Mouse (Mus musculus): ENCODE results near the gene Tff3. TPM values are rescaled to one million over a fixed set of nuclear protein-coding genes. Genes with fewer than 3 reads are reported as not detected.

Gene Tff3
- not detected for total RNA-seq (2021)
- long read RNA-seq, experiment 1, result 0 reads
- long read RNA-seq, experiment 2, result 0 reads

DNA sequence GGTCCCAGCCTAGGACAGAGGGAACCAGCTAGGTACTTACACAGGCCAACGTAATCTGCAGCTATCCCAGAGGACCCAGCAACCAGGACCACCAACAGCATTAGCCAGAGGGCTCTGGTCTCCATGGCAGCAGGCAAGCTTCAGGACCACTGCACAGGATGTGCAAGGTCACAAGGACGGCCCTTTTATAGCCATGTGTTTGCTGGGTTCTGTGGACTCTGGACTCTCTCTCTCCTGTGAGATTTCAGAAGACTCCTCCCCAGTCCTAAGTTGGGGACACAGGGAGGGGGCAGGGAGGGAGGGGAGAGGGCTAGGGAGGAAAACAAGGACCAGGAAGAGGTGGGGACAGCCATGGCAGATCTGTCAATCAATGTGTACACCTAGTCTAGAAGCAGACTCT lies at the start of gene Tff3:
Gene Tff3, minus strand, starts transcription at position 195 of the 400 bp plus-strand sequence.
- no peak for DNase-seq (ENCODE audit: low spot score)

DNA sequence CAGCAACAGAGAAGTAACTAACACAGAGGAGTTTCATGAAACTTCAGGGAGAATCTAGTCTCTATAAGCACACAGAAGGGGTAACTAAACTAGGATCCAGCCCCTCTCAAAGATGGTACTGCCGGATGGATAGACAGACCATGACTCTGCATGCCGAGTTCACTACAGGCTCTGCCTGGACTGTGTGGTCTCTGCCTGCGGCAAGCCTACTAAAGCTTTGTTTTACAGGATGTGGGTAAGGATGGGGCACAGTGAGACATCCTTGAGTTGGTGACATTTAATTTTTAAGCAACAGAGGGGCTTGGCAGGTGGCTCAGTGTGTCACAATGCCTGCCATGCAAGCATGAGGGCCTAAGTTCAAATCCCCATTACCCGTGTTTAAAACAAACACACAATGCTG lies 46.9 kb upstream of the Tff3 start:
- DNase-seq (ENCODE audit: low spot score), result no peak

DNA sequence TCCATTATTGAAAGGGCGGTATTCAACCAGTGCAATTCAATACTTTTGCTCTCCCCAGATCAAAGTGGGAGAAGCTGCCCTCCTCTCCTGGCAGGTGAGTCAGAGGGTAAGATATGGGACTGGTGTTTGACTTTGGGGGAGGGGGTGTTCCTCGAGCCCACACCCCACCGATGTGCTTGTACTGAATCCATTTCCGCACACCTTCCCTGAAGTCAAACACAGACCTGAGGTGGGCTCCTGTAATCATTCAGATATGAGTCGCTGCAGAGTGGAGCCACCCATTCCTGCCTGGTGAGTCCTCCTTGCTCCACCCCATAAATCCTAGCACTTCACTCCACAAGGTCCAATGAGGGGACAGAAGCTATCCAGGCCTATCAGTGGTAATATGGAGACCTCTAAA lies 40.4 kb upstream of the Tff3 start:
- no peak for DNase-seq (ENCODE audit: low spot score)

- no peak for DNase-seq (ENCODE audit: low spot score)
Measured at GRCm38 (mm10) chr17:31165127-31165526, 35.7 kb upstream of the Tff3 start, which contains the start of gene Tff1. Tff1 (minus strand) TSS chr17:31165277.

GRCm38 (mm10) chr17:31163821-31164220 lies 34.4 kb upstream of the Tff3 start:
- no peak for DNase-seq (ENCODE audit: low spot score)

DNA sequence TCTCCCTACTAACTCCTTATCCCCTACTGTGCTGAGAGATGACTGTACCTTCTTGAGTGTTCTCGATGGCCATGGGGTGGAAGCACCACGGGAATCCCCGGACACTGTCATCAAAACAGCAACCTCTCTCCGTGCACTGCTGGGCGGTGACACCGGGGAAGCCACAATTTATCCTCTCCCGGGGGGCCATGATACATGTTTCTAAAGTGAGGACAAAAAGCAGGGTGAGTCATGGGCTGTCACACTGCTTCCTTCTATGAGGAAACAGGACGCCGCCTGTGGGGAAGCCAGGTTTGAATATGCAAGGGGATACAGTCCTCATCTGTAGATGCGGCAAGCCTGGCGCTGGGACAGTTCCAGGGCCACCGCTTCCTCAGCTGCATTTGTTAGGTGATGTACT lies 33.2 kb upstream of the Tff3 start:
- DNase-seq (ENCODE audit: low spot score), result no peak

GRCm38 (mm10) chr17:31160291-31160690 lies 30.8 kb upstream of the Tff3 start:
- no peak for DNase-seq (ENCODE audit: low spot score)

DNA sequence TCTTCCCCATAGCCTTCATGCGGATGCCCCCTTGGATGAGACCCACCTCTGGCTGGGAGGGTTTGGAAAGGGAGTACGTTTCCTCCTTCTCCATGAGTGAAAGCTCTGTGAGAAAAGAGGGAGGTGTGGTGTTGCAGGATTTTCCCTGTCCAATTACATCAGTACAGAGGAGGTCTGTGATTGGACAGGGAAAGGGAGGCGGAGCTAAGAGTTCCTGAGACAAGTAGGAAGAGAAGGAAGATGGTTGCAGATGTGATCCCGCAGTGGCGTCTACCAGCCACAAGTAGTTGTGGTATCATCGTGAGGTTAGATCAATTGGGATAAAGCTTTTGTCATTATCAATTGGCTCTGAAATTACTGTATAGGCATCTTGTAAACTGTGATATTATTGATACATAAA lies 28.5 kb upstream of the Tff3 start:
- DNase-seq (ENCODE audit: low spot score), result no peak

- DNase-seq (ENCODE audit: low spot score), result no peak
Measured at GRCm38 (mm10) chr17:31153785-31154184, 24.3 kb upstream of the Tff3 start.

- DNase-seq (ENCODE audit: low spot score), result no peak
Measured at GRCm38 (mm10) chr17:31152966-31153499, 23.6 kb upstream of the Tff3 start.

GRCm38 (mm10) chr17:31152512-31152911 lies 23.1 kb upstream of the Tff3 start:
- no peak for DNase-seq (ENCODE audit: low spot score)

DNA sequence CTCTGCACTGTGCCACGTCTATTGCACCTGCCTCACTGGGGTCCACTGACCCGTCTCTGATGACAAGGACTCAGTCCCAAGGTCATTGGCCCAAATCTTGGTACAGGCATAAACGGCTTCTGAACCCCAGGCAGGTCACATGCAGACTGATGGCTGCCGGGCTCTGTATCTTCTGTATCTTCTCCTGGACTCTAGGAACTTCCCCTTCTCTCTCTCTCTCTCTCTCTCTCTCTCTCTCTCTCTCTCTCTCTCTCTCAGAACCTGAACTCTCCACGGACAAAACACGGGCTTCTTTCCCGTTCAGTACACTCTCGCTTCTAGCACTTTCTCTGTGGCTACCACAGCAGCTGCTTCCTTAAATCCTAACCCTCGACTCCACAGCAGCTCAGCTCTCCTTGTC lies 16.6 kb upstream of the Tff3 start:
- DNase-seq (ENCODE audit: low spot score), result no peak

DNA sequence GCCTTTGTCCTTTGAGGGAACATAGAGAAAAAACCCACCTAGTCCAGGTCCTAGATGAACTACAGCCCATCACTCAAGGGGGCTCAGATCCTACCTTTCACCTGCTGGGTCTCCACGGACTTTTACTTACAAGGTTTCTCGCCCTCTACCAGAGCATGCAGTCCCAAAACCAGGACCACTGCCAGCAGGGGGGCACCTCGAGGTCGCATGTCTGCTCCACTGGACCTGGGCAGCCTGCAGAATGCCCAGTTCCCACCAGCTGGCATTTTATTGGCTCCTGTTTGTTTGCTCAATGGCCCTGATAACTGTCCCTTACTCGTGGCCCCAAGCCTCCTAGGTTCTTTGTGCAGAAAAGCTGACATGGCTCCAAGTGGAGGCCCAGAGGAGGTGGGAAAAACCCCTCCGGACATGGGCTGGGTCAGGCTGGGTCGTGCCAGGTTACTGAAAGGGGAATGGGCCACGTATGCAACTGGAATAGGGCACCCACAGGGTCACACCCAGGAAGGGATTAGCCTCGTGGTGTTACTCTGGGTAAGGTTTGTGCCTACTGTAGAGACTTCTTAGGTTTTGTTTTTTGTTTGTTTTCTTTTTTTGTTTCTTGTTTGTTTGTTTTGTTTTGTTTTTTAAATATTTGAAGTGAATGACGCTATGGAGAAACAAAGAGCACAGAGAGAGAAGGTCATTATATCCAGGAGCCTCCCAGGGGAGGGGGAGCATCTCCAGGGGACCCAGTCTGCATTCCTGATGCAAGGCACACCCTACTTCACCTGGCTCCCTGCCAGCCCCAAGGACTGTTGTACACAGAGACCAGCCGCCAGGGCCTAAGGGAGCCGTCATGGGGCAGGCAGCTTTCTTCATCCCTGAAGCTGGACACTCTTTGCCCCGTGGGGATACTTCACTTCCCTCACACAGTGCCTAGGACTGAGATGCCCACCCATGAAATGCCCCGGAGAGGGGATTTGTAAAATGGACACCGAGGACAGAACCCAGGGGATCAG lies 14.9 kb upstream of the Tff3 start, which contains the start of gene Tff2:
Gene Tff2, minus strand, starts transcription at position 243 of the 998 bp plus-strand sequence.
- no peak for DNase-seq (ENCODE audit: low spot score)

- no peak for DNase-seq (ENCODE audit: low spot score)
Measured at GRCm38 (mm10) chr17:31142116-31142515, 12.7 kb upstream of the Tff3 start.

DNA sequence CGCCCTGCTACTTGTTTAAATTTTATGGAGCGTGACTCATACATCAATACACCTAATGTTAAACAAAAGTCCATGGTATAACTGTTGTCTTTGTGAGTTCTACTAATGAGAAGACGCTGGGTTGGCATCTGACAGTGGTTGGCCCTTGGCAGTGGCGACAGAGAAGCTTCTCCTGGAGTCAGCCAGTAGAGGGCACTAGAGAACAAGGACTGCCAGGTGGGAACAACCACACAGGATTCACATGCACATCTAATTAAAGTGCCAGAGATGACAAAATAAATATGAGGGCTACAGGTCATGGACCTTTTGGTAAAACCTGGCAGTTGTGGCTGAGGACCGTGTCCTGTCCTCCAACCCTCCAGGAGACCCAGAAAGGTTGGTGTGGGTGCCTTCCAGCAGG lies 9.0 kb upstream of the Tff3 start:
- peak; percentile 59 for DNase-seq (ENCODE audit: low spot score)

DNA sequence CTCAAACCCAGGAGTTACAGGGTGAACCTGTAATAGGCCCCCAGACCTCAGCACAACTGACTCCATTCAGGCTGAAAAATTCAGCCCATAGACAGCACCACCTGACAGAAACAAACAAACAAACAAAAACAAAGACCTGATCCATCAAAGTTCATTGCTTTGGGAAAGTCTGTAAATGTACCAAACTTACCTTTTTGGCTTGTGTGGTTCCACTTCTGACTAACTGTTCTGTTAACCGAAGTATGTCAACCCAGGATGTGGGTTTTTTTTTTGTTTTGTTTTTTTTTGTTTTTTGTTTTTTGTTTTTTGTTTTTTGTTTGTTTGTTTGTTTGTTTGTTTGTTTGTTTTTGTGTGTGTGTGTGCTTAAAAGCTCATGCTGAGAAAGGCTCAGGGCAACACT lies 7.4 kb upstream of the Tff3 start:
- no peak for DNase-seq (ENCODE audit: low spot score)

- DNase-seq (ENCODE audit: low spot score), result no peak
Measured at GRCm38 (mm10) chr17:31136291-31136690, 6.8 kb upstream of the Tff3 start.

DNA sequence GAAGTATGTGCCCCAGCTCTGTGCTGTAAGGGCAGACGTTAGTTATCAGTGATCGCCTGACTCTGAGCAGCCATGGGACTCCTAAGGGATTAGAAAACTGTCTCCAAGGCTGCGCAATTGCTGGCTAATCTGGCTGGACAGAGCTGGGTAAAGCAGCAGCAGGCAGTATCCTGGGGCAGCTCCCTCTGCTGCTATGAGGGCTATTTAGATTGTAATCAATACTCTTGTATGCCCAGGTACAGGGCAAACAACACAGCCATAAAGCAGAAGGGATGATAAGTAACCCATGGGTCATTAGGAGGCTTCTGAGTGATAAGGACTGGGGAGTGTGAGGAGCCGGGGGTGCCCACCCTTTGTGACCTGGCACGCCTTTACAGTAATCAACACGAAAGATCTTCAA lies 5.5 kb upstream of the Tff3 start:
- DNase-seq (ENCODE audit: low spot score), result no peak

DNA sequence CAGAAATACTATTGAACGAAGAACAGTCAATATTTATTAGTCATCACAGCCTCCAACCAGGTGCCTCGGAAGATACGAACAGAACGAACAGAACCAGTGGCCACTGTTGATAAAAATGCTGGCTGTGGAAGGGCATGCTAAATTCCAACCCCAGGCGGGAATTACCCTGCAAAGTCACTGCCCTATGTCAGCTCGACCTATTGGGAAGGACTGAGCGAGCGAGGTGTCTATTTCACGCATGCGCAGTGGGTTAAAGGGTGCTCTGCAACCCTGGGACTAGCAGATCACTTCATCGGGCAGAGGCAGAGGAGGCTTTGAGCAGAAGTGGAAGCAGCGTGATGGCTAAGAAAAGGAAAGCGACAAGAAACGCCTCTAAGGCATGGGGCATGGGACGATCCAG lies 4.3 kb upstream of the Tff3 start:
- DNase-seq (ENCODE audit: low spot score), result no peak

DNA sequence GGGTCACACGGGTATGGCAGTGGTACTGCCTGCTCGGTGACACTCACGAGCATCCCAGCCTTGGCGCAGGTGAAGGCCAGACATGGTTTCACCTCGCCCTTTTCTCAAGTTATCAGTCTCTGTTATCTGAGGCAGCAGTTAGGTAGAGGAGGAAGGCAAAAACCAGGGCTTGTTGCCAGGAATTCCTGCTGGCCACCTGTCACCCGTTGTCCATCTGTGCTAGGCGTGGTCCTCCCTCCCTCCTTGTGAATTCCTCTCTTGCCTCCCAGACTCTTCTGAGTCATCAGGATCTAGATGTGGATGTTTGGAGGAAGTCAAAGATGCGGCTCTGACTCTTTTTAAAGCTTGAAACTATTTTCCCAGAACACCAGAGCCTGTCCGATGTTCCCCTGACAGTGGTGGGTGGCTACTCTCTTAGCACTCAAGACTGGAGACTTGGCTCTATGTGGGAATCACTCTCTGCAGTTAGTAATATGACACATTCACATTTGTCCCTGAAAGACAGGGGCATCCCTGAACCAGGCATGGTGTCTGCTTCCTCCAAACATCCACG lies 1.9 kb upstream of the Tff3 start:
- no peak for DNase-seq (ENCODE audit: low spot score)

- no peak for DNase-seq (ENCODE audit: low spot score)
Measured at GRCm38 (mm10) chr17:31128708-31129318, 633 bp downstream of the Tff3 start.

All from gastrocnemius, adult 18-20 months (tissue).